Mouse (Mus musculus) bone marrow macrophage, adult 2 months (primary cell): ENCODE results near the gene Cldn10.

Experiments
- CTCF ChIP-seq: IDR thresholded peaks from 2 replicates; pipeline ENCODE4 v1.5.1; 2012; ENCODE audit warnings: low read depth, mild to moderate bottlenecking, low read length, moderate library complexity
- POLR2A ChIP-seq: IDR thresholded peaks from 2 replicates; pipeline ENCODE4 v1.6.1; 2012; ENCODE audit warnings: mild to moderate bottlenecking, low read depth, low read length, borderline replicate concordance

DNA sequence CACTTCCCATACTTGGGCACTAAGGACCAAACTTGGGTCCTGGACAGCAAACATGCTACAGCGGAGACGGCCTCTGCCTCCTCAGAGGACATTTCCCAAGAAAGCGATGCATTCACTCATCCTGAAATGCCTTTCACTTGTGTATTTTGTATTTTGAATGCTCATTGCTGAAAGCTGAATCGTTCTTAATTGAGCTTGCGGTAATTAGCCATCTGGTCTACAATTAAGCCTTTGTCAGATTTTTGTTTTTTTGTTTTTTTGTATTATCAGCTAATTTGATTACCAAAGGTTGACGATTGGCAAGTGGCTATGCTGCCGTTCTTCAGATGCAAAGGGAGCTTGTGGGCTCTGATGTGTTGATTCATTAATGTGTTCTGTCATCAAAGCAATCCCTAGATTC is 5.2 kb downstream of the Cldn10 start:
- TF ChIP-seq CTCF (no peak), POLR2A (no peak)
